Mouse (Mus musculus) Muller cell, postnatal 12 days (primary cell): ENCODE results near the gene Neurod4.
"Not testable (repeated sequence)": the region's sequence is repeated elsewhere in the genome, so short reads cannot be mapped to it uniquely, and the experiment has no call there.

Experiments used
- DNase-seq: peaks from one replicate; pipeline ENCODE4 v3.0.0-alpha.2; 2015; ENCODE audit errors: inconsistent ontology term

The Neurod4 gene

DNA sequence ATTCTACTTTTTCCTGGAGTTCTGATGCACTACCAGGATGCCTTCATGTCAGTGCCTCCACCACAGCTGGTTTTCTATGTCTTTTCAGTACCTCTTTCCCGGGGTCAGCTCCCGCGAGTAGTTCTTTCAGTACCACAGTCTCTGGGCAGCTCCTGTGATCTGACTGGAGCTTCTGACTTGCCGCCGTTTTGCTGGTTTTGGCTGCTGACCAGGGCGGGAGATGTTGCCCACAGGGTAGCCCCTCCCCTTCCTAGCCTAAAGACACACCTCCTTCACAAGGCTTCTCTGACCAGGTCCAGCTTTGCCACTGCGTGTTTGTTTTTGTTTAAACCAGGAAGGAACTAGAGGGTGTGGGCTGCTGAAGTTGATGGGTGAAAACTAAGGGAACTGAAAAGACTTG lies at the start of gene Neurod4:
Neurod4 (minus strand) TSS at position 175 of the 400 bp plus-strand sequence.
- peak; percentile 43 for DNase-seq

DNA sequence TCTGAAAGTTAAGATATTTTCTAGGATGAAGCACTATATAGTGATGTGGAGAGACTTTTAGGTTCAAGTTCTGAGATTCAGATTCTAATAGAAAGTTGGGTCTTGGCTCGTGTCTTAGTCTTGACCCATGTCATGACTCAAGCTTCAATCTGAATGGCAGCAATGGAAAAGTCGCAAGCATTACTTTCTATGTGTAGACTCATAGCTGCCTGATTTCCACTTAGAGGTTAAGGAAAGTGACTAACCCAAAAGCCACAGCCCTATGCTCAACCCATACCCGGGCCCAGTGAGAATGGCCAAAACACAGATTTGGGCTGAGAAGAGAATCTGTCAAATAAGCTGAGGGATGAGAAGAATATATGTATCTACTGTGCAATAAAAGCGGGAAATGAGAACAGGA lies 44.2 kb upstream of the Neurod4 start:
- no peak for DNase-seq

DNA sequence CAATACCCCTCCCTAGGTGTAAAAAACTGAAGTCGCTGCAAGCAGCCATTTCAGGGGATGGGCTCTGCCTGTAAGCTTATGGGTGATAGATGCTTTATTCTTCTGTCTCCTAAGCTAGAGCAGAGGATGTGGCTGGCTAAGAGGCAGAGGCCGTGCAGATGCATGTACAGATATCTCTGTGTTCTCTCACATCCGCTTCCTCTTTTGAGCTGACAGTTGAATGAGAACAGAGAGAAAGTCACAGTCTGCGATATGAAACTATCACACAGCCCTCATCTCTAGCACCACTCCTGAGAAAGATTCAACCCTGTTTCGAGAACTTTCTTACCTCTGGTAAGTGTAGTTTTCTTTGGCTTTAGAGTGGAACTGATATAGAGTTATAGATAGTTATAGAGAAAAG lies 42.6 kb upstream of the Neurod4 start, which contains the start of gene Tespa1:
Tespa1 (plus strand) TSS at position 234 of the 400 bp plus-strand sequence.
- no peak for DNase-seq

GRCm38 (mm10) chr10:130322062-130322461 lies 42.0 kb upstream of the Neurod4 start:
- DNase-seq: no peak

- no peak for DNase-seq
Observed at GRCm38 (mm10) chr10:130320715-130321114, 40.7 kb upstream of the Neurod4 start.

DNA sequence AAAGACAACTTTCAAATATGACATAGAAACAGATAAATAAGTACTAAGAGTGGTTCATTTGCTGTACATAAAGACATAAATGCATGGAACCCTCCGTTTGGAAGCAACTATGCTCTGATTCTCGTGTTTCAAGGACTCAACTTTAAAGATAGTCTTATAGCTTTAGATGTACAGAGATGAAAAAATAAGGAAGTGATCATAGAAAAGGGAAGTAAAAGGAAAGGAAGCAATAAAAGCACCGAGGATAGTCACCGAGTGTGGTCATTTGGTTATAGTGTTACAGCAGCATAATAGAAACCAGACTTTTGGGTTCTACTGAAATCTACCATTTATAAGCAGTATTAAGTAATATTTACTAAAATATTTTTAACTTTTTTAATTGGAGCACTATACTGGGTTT lies 38.7 kb upstream of the Neurod4 start:
- DNase-seq: no peak

GRCm38 (mm10) chr10:130315846-130316245 lies 35.8 kb upstream of the Neurod4 start:
- no peak for DNase-seq

DNA sequence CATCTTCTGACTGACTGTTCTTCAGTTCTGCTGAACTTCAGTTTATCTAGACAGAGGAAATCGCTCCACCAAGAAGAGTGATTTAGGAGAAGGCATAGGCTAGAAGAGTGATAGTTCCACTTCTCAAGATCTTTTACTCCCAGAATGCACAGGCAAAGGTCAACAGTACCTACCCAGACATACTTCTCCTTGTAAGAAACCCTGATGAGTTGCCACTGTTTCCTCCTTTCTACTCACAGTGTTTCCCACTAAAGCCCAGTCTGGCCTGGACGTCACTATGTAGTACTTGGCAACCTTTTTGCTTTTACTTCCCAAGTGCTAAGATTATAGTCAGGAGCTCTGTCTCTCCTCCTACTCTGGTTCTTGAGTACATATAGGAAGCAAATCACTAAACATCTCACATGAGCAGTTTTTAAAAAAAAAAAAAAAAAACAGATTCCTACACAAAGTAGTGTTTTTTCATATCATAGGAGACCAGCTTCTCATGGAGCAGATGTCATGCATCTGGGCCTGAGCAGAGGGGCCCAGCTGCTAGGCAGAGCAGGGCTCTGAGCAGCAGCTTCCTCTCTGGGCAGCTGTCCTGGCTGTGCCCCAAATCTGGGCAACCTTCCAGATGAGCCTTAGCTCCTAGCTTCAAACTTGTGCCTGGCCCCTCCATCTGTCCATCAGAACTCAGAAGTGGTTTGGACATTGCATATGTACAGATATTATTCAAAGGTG lies 34.2 kb upstream of the Neurod4 start:
- DNase-seq: no peak

DNA sequence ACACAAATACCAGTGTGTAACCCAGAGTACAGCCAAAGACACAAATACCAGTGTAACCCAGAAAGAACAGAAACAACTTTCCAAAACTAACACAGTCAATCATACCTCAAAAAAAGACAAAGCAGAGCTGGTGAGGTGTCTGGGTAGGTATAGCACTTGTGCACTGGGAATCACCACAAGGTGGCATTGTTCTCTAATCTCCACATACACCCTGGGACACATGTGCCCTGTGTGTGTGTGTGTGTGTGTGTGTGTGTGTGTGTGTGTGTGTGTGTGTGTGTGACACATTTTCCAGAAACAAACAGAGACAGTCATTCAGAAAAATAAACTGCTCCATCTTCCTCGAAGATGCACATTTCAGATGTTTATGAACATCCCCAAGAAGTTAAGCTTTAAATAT lies 33.5 kb upstream of the Neurod4 start:
- DNase-seq: no peak

- DNase-seq: no peak
Observed at GRCm38 (mm10) chr10:130311534-130312227, 31.6 kb upstream of the Neurod4 start.

- DNase-seq: not testable (repeated sequence)
Observed at GRCm38 (mm10) chr10:130304138-130304537, 24.1 kb upstream of the Neurod4 start.

GRCm38 (mm10) chr10:130298748-130299147 lies 18.7 kb upstream of the Neurod4 start:
- not testable (repeated sequence) for DNase-seq

DNA sequence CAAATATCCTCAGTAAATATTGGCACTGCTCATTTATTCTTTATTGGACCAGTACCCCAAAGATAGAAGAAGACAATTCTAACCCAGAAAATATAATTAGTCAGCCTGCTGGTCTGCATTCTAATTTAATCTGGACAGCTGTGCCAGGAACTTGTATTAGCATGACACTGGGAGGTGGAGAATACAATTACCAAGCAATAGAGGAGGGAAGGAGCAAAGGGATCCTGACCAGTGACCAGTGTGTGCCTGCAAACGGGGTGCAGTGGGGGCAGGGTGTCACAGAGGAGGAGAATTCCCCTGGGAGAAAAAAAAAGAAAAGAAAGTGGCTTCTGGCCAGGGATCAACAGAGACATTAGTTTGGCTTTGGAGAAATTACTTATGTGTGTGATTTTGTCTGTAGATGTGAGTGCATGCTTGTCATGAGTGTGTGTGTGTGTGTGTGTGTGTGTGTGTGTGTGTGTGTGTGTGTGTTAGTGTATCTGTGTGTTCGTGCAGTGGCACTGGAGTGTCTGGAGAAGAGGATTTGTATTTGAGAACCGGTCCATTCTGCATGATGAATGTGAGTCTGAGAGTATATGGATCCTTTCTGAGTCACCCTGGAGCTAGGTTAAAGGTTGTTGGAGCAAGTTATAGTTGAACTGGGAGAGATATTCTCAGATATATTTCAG lies 13.8 kb upstream of the Neurod4 start:
- DNase-seq: no peak

DNA sequence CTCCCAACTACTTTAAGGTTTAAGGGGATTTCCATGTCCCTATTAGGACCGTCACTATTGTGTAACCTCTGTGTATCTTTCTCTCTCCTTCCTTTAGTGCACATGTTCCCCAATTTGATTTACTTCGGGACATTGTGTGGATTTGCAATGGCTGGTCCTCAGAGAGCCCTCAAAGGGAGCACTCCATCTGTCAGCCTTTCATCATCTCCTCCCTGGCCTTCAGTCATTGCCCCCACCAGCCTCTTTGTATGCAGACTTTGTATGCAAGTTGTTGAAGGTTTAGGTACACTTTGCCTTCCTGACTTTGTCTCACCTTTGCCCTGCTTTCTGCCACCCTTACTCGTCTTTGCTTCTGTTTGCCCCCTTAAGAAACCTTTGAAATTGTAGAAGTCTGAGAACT lies 8.0 kb upstream of the Neurod4 start:
- no peak for DNase-seq

DNA sequence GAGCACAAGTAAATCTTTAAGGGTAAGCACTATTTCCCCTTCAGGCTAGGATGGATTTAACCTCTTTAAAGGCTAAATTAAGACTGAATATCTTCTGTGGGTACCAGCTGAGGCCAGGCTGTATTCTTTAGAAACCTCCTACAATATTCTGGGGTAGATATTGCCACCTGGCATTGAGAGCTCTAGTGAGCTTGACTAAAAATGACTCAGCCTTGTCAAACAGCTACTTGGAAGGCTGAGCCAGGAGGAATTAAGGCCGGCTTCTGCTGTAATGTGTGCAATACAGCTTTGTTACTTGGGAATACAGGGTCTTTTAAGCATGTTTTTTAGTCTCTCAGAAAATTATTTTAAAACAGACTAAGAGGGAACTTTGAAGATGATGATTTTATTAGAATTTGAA lies 7.2 kb upstream of the Neurod4 start:
- DNase-seq: no peak

DNA sequence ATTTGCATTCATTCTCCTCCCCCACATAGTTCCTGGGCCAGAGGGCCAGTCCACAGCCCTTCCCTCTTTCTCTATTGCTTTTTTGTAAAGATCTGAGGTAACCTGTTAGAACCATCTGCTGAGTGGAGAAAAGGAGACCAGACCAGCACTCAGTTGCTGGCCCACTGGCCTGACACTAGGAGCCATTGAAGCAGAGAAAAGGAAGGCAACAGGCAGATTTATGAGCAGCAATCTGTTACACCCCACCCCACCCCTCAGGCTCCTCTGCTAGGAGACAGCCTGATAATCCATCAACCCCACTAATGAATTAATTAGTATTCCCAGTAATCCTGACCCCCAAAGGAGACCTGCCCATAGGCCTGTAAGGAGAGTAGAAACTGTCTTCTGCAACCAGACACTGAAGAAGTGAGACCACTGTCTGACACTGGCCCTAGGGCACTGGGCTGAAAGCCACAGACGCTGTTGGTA lies 2.0 kb upstream of the Neurod4 start:
- no peak for DNase-seq

- DNase-seq: no peak
Observed at GRCm38 (mm10) chr10:130276496-130276895, 3.5 kb downstream of the Neurod4 start.

DNA sequence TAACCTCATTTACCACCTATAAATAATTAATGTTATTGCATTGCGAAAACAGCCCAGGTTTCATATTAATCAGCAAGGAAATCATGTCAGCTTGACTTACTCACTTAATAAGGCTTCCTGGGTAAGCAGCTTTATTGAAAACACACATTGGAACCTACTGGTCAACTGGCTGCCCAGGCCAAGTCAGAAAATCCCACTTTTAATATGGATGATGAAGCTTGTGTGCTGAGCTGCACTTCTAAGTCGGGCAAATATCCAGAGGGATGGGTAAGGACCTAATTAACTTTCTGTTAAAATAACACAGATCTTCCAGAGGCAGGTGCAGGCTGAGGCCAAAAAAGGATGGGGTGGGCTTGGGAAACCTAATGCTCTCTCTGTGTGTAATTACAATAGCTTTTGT lies 4.3 kb downstream of the Neurod4 start:
- no peak for DNase-seq

DNA sequence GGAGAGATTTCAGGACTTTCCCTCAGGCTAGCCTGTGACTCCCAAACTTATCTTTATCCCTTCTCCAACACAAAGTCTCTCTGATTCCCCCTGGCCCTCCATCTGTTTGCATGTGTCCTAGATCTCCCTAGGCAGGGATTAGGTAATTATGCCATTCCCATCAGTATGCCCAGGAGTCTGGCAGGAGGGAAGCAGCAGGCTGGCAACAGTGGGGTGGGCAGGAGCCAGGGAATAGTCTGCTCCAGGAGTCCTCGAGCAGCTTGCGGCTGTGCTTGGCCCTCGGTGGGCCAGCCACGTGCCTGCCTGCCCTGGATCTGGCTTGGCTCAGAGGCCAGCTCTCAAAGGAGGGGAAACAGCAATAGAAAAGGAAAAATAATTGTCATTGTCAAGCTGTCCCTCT lies 16.8 kb downstream of the Neurod4 start:
- no peak for DNase-seq

DNA sequence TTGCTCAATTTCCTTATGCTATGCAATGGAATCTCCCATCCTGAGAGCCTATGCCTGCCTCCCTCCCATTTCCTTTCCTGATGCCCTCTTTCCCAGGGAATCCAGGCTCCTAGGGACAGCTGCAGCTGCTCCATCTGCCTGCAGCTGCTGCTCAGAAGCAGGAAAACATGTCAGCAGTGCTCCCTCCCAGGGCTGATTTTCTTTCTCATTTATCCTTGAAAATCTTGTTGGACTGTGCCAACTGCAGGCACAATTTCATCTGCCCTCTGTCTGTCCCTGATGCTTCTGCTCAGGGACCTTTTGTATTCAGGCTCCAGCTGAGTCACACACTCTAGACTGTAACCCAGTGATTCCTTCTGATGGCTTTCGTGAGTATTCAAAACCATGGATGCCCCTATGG lies 20.6 kb downstream of the Neurod4 start:
- no peak for DNase-seq

DNA sequence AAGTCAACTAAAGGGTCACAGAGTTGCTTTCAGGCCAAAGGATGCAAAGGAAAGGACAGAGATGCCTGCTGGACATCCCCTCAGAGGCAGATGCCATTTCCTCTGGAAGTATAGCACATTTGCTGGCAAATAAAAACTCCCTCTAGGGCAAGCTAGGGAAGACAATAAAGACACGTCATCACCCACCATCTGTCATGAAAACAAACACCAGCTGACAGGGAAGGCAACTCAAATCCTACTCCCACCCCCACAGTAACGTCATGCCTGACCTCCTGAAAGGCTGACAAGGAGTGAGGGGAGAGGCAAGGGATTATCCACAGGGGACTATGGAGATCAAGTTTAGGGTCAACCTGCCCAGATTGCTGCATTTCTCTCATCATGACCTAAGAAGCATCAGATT lies 35.8 kb downstream of the Neurod4 start:
- no peak for DNase-seq

- DNase-seq: no peak
Observed at GRCm38 (mm10) chr10:130238318-130239209, 41.5 kb downstream of the Neurod4 start.
